Mouse (Mus musculus): ENCODE results near the gene Usp21. TPM values are rescaled to one million over a fixed set of nuclear protein-coding genes. Genes with fewer than 3 reads are reported as not detected.

Usp21 gene
- polyA plus RNA-seq, 1 experiment, result 76.6 TPM

DNA sequence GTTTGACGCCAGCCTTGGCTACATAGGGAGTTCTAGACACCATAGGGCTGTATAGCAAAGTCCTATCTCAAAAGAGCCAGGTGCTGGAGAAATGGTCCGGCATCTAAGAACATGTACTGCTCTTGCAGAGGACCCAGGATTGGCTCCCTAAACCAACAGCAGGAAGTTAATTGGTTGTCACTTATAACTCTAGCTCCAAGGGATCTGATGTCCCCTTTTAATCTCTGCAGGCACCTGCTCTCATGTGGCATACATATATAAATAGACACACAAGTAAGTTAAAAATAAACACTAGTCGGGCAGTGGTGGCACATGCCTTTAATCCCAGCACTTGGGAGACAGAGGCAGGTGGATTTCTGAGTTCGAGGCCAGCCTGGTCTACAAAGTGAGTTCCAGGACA is 52.0 kb downstream of the Usp21 start:
- Histone ChIP-seq H3K27me3 (ENCODE audit: control insufficient read depth, insufficient read depth, low read length) (no peaks in the 10 kb centered on the region), H3K27ac (ENCODE audit: insufficient read depth, low read length) (no peak overlapping the region), H3K4me1 (ENCODE audit: control insufficient read depth, insufficient read depth, low read length) (no peaks in the 10 kb centered on the region), H3K4me3 (replicated peaks; ENCODE audit: insufficient read depth, low read depth, low read length) (no peak overlapping the region)
- WGBS, result 69% methylated on average over 4 of the region's 4 CpGs
- no peak for TF ChIP-seq CTCF (IDR thresholded peaks at IDR 0.05; ENCODE audit: borderline replicate concordance, insufficient read depth, low read depth, low read length)
- TF ChIP-seq POLR2A (IDR thresholded peaks at IDR 0.05; ENCODE audit: borderline replicate concordance, insufficient read depth, low read length), result no peak
- DNase-seq, result no peak

DNA sequence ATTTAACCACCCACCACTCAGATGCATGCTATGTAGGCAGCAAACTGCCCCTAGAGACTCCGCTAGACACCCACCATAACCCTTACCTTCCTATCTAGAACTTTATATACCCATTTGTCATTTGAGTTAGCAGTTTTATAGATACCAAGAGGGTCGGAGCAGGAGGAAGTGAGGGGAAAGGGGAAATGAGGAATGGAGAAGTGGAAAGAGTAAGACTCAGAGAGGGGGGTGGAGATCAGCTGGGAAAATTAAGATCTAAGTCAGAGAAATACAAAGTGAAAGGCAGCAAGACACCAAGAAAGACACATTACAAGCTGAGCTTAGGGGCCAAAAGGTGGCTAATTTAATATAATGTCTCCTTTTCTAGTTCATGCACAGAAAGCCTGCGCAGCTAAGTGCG is 53.3 kb downstream of the Usp21 start:
- Histone ChIP-seq H3K27me3 (ENCODE audit: control insufficient read depth, insufficient read depth, low read length) (no peaks in the 10 kb centered on the region), H3K27ac (ENCODE audit: insufficient read depth, low read length) (no peak overlapping the region), H3K4me3 (replicated peaks; ENCODE audit: insufficient read depth, low read depth, low read length) (no peak overlapping the region), H3K4me1 (ENCODE audit: control insufficient read depth, insufficient read depth, low read length) (no peaks in the 10 kb centered on the region)
- DNase-seq, result no peak
- WGBS, result 96% methylated on average over 4 of the region's 4 CpGs
- no peak for TF ChIP-seq POLR2A (IDR thresholded peaks at IDR 0.05; ENCODE audit: borderline replicate concordance, insufficient read depth, low read length)
- no peak for TF ChIP-seq CTCF (IDR thresholded peaks at IDR 0.05; ENCODE audit: borderline replicate concordance, insufficient read depth, low read depth, low read length)

DNA sequence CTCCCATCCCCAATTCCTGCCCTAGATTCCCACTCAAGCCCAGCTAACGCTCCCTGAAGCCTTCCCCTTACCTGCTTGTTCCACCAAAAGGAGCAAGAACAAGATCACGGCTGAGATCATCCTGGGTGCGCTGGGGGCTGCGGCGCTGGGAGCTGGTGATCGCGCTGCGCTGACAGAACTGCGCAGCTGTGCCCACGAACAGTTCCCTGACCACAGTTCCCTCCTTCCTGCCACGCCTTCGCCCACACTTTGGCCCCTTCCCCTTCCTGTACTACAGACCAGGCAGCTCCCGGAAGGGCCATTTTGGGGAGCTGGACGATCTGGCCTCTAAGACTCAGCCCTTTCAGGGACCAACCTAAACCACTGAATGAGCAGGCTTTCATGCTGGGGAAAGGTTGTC is 53.7 kb downstream of the Usp21 start, which contains the start of gene Fcer1g:
TSS of gene Fcer1g (minus strand) at position 240 of the 400 bp plus-strand sequence.
- no peak for DNase-seq
- Histone ChIP-seq H3K4me3 (replicated peaks; ENCODE audit: insufficient read depth, low read depth, low read length) (no peak within 1 kb of the TSS), H3K27me3 (ENCODE audit: control insufficient read depth, insufficient read depth, low read length) (no peaks in the 10 kb centered on the region), H3K4me1 (ENCODE audit: control insufficient read depth, insufficient read depth, low read length) (no peaks in the 10 kb centered on the region), H3K27ac (ENCODE audit: insufficient read depth, low read length) (no peak within 1 kb of the TSS)
- TF ChIP-seq POLR2A (IDR thresholded peaks at IDR 0.05; ENCODE audit: borderline replicate concordance, insufficient read depth, low read length), result no peak
- TF ChIP-seq CTCF (IDR thresholded peaks at IDR 0.05; ENCODE audit: borderline replicate concordance, insufficient read depth, low read depth, low read length), result no peak
- 94% methylated on average over 14 of the region's 14 CpGs for WGBS

DNA sequence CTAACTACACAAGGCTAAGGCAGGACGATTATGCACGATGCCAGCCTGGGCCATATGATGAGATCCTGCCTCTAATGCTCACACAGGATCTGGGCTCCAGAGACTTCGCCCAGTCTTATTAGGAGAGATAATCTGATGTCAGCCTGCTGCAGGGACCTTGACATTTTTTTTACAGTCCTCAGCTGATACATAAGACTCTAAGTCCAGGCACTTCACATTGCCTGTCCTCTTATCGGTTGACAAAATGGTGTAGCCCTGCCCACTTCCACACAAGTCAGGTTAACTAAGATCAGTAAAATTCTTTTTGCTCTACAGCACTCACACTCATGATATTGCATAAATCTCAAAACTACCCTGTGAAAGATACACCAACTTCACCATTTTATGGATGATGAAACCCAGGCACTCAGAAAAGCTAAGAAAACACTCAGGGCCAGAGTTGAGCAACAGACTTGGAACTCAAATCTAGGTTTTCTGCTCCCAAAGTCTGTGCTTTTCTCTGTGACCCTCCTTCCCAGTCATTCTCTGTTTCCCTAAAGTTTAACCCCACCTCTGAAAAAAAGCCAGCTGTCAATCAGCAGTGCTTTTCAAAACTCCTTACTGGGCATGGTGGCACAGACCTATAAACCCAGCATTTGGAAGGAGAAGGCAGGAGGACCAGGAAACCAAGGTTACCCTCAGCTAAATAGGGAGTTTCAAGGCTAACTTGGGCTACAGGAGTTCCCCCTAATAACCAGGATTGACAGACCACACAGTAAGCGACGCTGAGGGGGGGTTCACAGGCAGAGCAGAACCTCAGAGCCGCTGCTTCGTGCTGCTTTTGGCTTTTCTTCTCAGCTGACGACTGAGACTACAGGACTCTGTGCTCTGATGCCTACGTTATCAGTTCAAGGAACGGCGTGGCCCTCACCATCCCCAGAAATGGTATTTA is 54.7 kb downstream of the Usp21 start:
- TF ChIP-seq CTCF (IDR thresholded peaks at IDR 0.05; ENCODE audit: borderline replicate concordance, insufficient read depth, low read depth, low read length) (no peak), POLR2A (IDR thresholded peaks at IDR 0.05; ENCODE audit: borderline replicate concordance, insufficient read depth, low read length) (no peak)

DNA sequence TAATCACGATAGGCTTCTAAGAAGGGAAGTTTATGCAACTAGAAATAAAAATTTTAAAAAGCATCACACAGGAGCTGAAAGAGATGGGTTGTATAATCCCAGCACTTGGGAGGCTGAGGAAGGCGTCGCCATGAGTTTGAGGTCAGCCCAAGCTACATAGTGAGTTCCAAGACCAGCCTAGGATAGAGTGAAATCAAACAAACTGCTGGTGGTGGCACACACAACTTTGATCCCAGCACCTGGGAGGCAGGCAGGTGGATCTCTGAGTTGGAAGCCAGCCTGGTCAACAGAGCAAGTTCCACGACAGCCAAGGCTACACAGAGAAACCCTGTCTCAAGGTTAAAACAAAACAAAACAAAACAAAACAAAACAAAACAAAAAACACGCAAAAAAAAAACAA is 55.4 kb downstream of the Usp21 start:
- DNase-seq, result no peak
- 86% methylated on average over 5 of the region's 5 CpGs for WGBS
- TF ChIP-seq POLR2A (IDR thresholded peaks at IDR 0.05; ENCODE audit: borderline replicate concordance, insufficient read depth, low read length) (no peak), CTCF (IDR thresholded peaks at IDR 0.05; ENCODE audit: borderline replicate concordance, insufficient read depth, low read depth, low read length) (no peak)
- Histone ChIP-seq H3K27me3 (ENCODE audit: control insufficient read depth, insufficient read depth, low read length) (no peaks in the 10 kb centered on the region), H3K4me3 (replicated peaks; ENCODE audit: insufficient read depth, low read depth, low read length) (no peak overlapping the region), H3K27ac (ENCODE audit: insufficient read depth, low read length) (no peak overlapping the region), H3K4me1 (ENCODE audit: control insufficient read depth, insufficient read depth, low read length) (no peaks in the 10 kb centered on the region)

More for the DNA sequence above, 54.7 kb downstream of the Usp21 start:
- Histone ChIP-seq H3K27ac (ENCODE audit: insufficient read depth, low read length) (no peak overlapping the region), H3K4me1 (ENCODE audit: control insufficient read depth, insufficient read depth, low read length) (no peaks in the 10 kb centered on the region), H3K4me3 (replicated peaks; ENCODE audit: insufficient read depth, low read depth, low read length) (no peak overlapping the region), H3K27me3 (ENCODE audit: control insufficient read depth, insufficient read depth, low read length) (no peaks in the 10 kb centered on the region)
- DNase-seq, result no peak
- WGBS, result 81% methylated on average over 12 of the region's 12 CpGs

Other genes with a start within 250 kb of the Usp21 start
- gene Fcgr3, start 223.1 kb downstream of the Usp21 start, polyA plus RNA-seq (2012; rRNA removed), result 5.2 and 6.0 TPM in 2 replicates
- 5.6 and 8.0 TPM in 2 replicates for gene Cfap126, start 174.1 kb downstream of the Usp21 start, polyA plus RNA-seq (2012; rRNA removed)
- 302 and 305 TPM in 2 replicates for gene Sdhc, start 137.4 kb downstream of the Usp21 start, polyA plus RNA-seq (2012; rRNA removed)
- 0.16 and 0.34 TPM in 2 replicates for gene Mpz, start 137.3 kb downstream of the Usp21 start, polyA plus RNA-seq (2012; rRNA removed)
- 195 and 252 TPM in 2 replicates for gene Pcp4l1, start 91.7 kb downstream of the Usp21 start, polyA plus RNA-seq (2012; rRNA removed)
- gene Nr1i3, start 74.0 kb downstream of the Usp21 start, polyA plus RNA-seq (2012; rRNA removed), result 0.19 and 0.23 TPM in 2 replicates
- 85.5 and 92.7 TPM in 2 replicates for gene Tomm40l, start 65.5 kb downstream of the Usp21 start, polyA plus RNA-seq (2012; rRNA removed)
- gene Apoa2, start 62.9 kb downstream of the Usp21 start, polyA plus RNA-seq (2012; rRNA removed), result 4.1 and 6.3 TPM in 2 replicates
- 12.4 and 13.2 TPM in 2 replicates for gene Fcer1g, start 53.6 kb downstream of the Usp21 start, polyA plus RNA-seq (2012; rRNA removed)
- 26.1 and 29.8 TPM in 2 replicates for gene Adamts4, start 37.6 kb downstream of the Usp21 start, polyA plus RNA-seq (2012; rRNA removed)
- gene Ndufs2, start 36.6 kb downstream of the Usp21 start, polyA plus RNA-seq (2012; rRNA removed), result 282 and 283 TPM in 2 replicates
- 69.6 and 72.2 TPM in 2 replicates for gene B4galt3, start 17.7 kb downstream of the Usp21 start, polyA plus RNA-seq (2012; rRNA removed)
- 76.9 and 81.2 TPM in 2 replicates for gene Ppox, start 6.8 kb downstream of the Usp21 start, polyA plus RNA-seq (2012; rRNA removed)
- gene Ufc1, start 7.0 kb upstream of the Usp21 start, polyA plus RNA-seq (2012; rRNA removed), result 96.4 and 109 TPM in 2 replicates
- 54.4 and 56.4 TPM in 2 replicates for gene Dedd, start 41.2 kb upstream of the Usp21 start, polyA plus RNA-seq (2012; rRNA removed)
- 68.2 TPM in 2 replicates for gene Nit1, start 57.7 kb upstream of the Usp21 start, polyA plus RNA-seq (2012; rRNA removed)
- 129 and 135 TPM in 2 replicates for gene Pfdn2, start 57.7 kb upstream of the Usp21 start, polyA plus RNA-seq (2012; rRNA removed)
- 7.9 and 8.2 TPM in 2 replicates for gene Klhdc9, start 72.8 kb upstream of the Usp21 start, polyA plus RNA-seq (2012; rRNA removed)
- 11.9 and 12.5 TPM in 2 replicates for gene Nectin4, start 82.1 kb upstream of the Usp21 start, polyA plus RNA-seq (2012; rRNA removed)
- gene Arhgap30, start 101.0 kb upstream of the Usp21 start, polyA plus RNA-seq (2012; rRNA removed), result 0.65 and 0.68 TPM in 2 replicates
- 98.7 and 107 TPM in 2 replicates for gene Usf1, start 123.3 kb upstream of the Usp21 start, polyA plus RNA-seq (2012; rRNA removed)
- 2.2 and 3.2 TPM in 2 replicates for gene Tstd1, start 130.9 kb upstream of the Usp21 start, polyA plus RNA-seq (2012; rRNA removed)
- 8.7 and 10.1 TPM in 2 replicates for gene F11r, start 149.5 kb upstream of the Usp21 start, polyA plus RNA-seq (2012; rRNA removed)
- gene Alyref2, start 215.5 kb upstream of the Usp21 start, polyA plus RNA-seq (2012; rRNA removed), result 7.5 and 7.6 TPM in 2 replicates
- gene Itln1, start 247.3 kb upstream of the Usp21 start, polyA plus RNA-seq (2012; rRNA removed), result not detected in 2 replicates

Measured in cerebellum, adult 2 months (tissue).